Mouse (Mus musculus): ENCODE measurements around the gene Zfp235. TPM values are rescaled to one million over a fixed set of nuclear protein-coding genes. Genes with fewer than 3 reads are reported as not detected.
A peak's percentile ranks its signal among the peaks of the same experiment; 100 is the strongest.

The Zfp235 gene
- total RNA-seq (2014; fragmentation: Nextera tagmentation) (12.7 and 16.6 TPM in 2 replicates), total RNA-seq (2017) (6.6 and 7.9 TPM in 2 replicates), polyA plus RNA-seq (2012) (0.99 and 1.5 TPM in 2 replicates)

- DNase-seq (ENCODE audit: low spot score): peak; percentile 75
- no peaks in the 10 kb centered on the region for H3K27me3 ChIP-seq (ENCODE audit: insufficient read depth, low read length)
- peak; percentile 96 for ATAC-seq (ENCODE audit: extremely low read depth, insufficient number of reproducible peaks, low FRiP score, poor library complexity, severe bottlenecking)
- TF ChIP-seq GATA1 (IDR thresholded peaks at IDR 0.05; ENCODE audit: borderline replicate concordance, low read length): no peak
- no peak for TF ChIP-seq TAL1 (conservative IDR thresholded peaks at IDR 0.05; ENCODE audit: low read depth, low read length)
- no peak for TF ChIP-seq GATA2 (IDR thresholded peaks at IDR 0.05; ENCODE audit: borderline replicate concordance, low read depth, low read length)
- no peak for TF ChIP-seq POLR2AphosphoS5 (IDR thresholded peaks at IDR 0.05; ENCODE audit: insufficient replicate concordance, low read depth, low read length)
- TF ChIP-seq CTCF (IDR thresholded peaks at IDR 0.05; ENCODE audit: low read depth, low read length): no peak
- peaks cover 34% of the 10 kb centered on the region for H3K36me3 ChIP-seq (replicated peaks)
- peaks cover 13% of the 10 kb centered on the region for H3K4me1 ChIP-seq (ENCODE audit: insufficient read depth, low read depth, low read length)
- H3K9me3 ChIP-seq (replicated peaks): no peaks in the 10 kb centered on the region
- peak within 1 kb of the TSS; percentile 76 for H3K4me3 ChIP-seq (ENCODE audit: low read depth, low read length)
These were observed at the start of gene Zfp235 for GRCm38 (mm10) chr7:24133996-24134828. Zfp235 (plus strand) TSS chr7:24134169.

- no peaks in the 10 kb centered on the region for H3K27me3 ChIP-seq (ENCODE audit: insufficient read depth, low read length)
- peaks cover 6% of the 10 kb centered on the region for H3K9me3 ChIP-seq (replicated peaks)
- peaks cover 23% of the 10 kb centered on the region for H3K4me1 ChIP-seq (ENCODE audit: insufficient read depth, low read depth, low read length)
- no peak for ATAC-seq (ENCODE audit: extremely low read depth, insufficient number of reproducible peaks, low FRiP score, poor library complexity, severe bottlenecking)
- TF ChIP-seq GATA2 (IDR thresholded peaks at IDR 0.05; ENCODE audit: borderline replicate concordance, low read depth, low read length) (no peak), POLR2AphosphoS5 (IDR thresholded peaks at IDR 0.05; ENCODE audit: insufficient replicate concordance, low read depth, low read length) (no peak), CTCF (IDR thresholded peaks at IDR 0.05; ENCODE audit: low read depth, low read length) (no peak), TAL1 (conservative IDR thresholded peaks at IDR 0.05; ENCODE audit: low read depth, low read length) (no peak), GATA1 (IDR thresholded peaks at IDR 0.05; ENCODE audit: borderline replicate concordance, low read length) (no peak)
- H3K4me3 ChIP-seq (ENCODE audit: low read depth, low read length): no peak overlapping the region
- no peak for DNase-seq (ENCODE audit: low spot score)
- H3K36me3 ChIP-seq (replicated peaks): peaks cover 55% of the 10 kb centered on the region
These were observed 47.1 kb upstream of the Zfp235 start for GRCm38 (mm10) chr7:24086871-24087270.

GRCm38 (mm10) chr7:24087485-24088125 is 46.4 kb upstream of the Zfp235 start:
- TF ChIP-seq TAL1 (conservative IDR thresholded peaks at IDR 0.05; ENCODE audit: low read depth, low read length) (no peak), GATA1 (IDR thresholded peaks at IDR 0.05; ENCODE audit: borderline replicate concordance, low read length) (no peak), GATA2 (IDR thresholded peaks at IDR 0.05; ENCODE audit: borderline replicate concordance, low read depth, low read length) (no peak), CTCF (IDR thresholded peaks at IDR 0.05; ENCODE audit: low read depth, low read length) (no peak), POLR2AphosphoS5 (IDR thresholded peaks at IDR 0.05; ENCODE audit: insufficient replicate concordance, low read depth, low read length) (no peak)
- Histone ChIP-seq H3K36me3 (replicated peaks) (peaks cover 55% of the 10 kb centered on the region), H3K9me3 (replicated peaks) (peaks cover 4% of the 10 kb centered on the region; the same call in 1 of the 2 replicates), H3K27me3 (ENCODE audit: insufficient read depth, low read length) (no peaks in the 10 kb centered on the region), H3K4me3 (ENCODE audit: low read depth, low read length) (no peak overlapping the region), H3K4me1 (ENCODE audit: insufficient read depth, low read depth, low read length) (peaks cover 21% of the 10 kb centered on the region)
- ATAC-seq (ENCODE audit: extremely low read depth, insufficient number of reproducible peaks, low FRiP score, poor library complexity, severe bottlenecking) (no peak), DNase-seq (ENCODE audit: low spot score) (no peak)

- DNase-seq (ENCODE audit: low spot score) (no peak), ATAC-seq (ENCODE audit: extremely low read depth, insufficient number of reproducible peaks, low FRiP score, poor library complexity, severe bottlenecking) (no peak)
- Histone ChIP-seq H3K4me3 (ENCODE audit: low read depth, low read length) (no peak overlapping the region), H3K4me1 (ENCODE audit: insufficient read depth, low read depth, low read length) (no peaks in the 10 kb centered on the region), H3K27me3 (ENCODE audit: insufficient read depth, low read length) (no peaks in the 10 kb centered on the region; the same call in 1 of the 2 replicates), H3K9me3 (replicated peaks) (peaks cover 68% of the 10 kb centered on the region), H3K36me3 (replicated peaks) (peaks cover 88% of the 10 kb centered on the region)
- TF ChIP-seq TAL1 (conservative IDR thresholded peaks at IDR 0.05; ENCODE audit: low read depth, low read length): no peak
- no peak for TF ChIP-seq GATA2 (IDR thresholded peaks at IDR 0.05; ENCODE audit: borderline replicate concordance, low read depth, low read length)
- TF ChIP-seq GATA1 (IDR thresholded peaks at IDR 0.05; ENCODE audit: borderline replicate concordance, low read length): no peak
- no peak for TF ChIP-seq POLR2AphosphoS5 (IDR thresholded peaks at IDR 0.05; ENCODE audit: insufficient replicate concordance, low read depth, low read length)
- TF ChIP-seq CTCF (IDR thresholded peaks at IDR 0.05; ENCODE audit: low read depth, low read length): no peak
These were observed 29.6 kb upstream of the Zfp235 start for GRCm38 (mm10) chr7:24104403-24104802.

GRCm38 (mm10) chr7:24105144-24105703 is 28.7 kb upstream of the Zfp235 start:
- ATAC-seq (ENCODE audit: extremely low read depth, insufficient number of reproducible peaks, low FRiP score, poor library complexity, severe bottlenecking) (no peak), DNase-seq (ENCODE audit: low spot score) (no peak)
- H3K9me3 ChIP-seq (replicated peaks): peaks cover 66% of the 10 kb centered on the region
- H3K36me3 ChIP-seq (replicated peaks): peaks cover 80% of the 10 kb centered on the region
- H3K4me1 ChIP-seq (ENCODE audit: insufficient read depth, low read depth, low read length): no peaks in the 10 kb centered on the region
- no peak for TF ChIP-seq GATA1 (IDR thresholded peaks at IDR 0.05; ENCODE audit: borderline replicate concordance, low read length)
- TF ChIP-seq POLR2AphosphoS5 (IDR thresholded peaks at IDR 0.05; ENCODE audit: insufficient replicate concordance, low read depth, low read length): no peak
- no peak for TF ChIP-seq CTCF (IDR thresholded peaks at IDR 0.05; ENCODE audit: low read depth, low read length)
- TF ChIP-seq GATA2 (IDR thresholded peaks at IDR 0.05; ENCODE audit: borderline replicate concordance, low read depth, low read length): no peak
- H3K4me3 ChIP-seq (ENCODE audit: low read depth, low read length): no peak overlapping the region; the same call in 1 of the 2 replicates
- H3K27me3 ChIP-seq (ENCODE audit: insufficient read depth, low read length): no peaks in the 10 kb centered on the region; the same call in 1 of the 2 replicates

All from G1E (cell line).